Mouse (Mus musculus) limb, embryonic 14.5 days (tissue): ENCODE measurements around the gene Filip1l. TPM values are rescaled to one million over a fixed set of nuclear protein-coding genes. Genes with fewer than 3 reads are reported as not detected.

ENCODE experiments used
- ATAC-seq: fragments of 200-750 bp; cut with Nextera tagmentation; 2 replicates; pipeline ENCODE4 v1.8.0; 2017; ENCODE audit warnings: low read depth, moderate number of reproducible peaks, moderate TSS enrichment; ENCODE audit not compliant: low FRiP score
- DNase-seq: peaks from one replicate; pipeline ENCODE4 v3.0.0-alpha.2; 2015; ENCODE audit warnings: low spot score
- H3K27ac ChIP-seq: fragments of 300-500 bp; sonication (generic); replicated peaks from 2 replicates; pipeline ENCODE4 v1.5.1; 2014; ENCODE audit warnings: low read depth, mild to moderate bottlenecking, low read length, moderate library complexity, mixed read lengths
- H3K27me3 ChIP-seq: fragments of 300-500 bp; sonication (generic); 2 replicates; pipeline ENCODE4 v1.6.1; 2014; ENCODE audit warnings: low read length, mixed read lengths; ENCODE audit not compliant: control insufficient read depth, insufficient read depth
- H3K36me3 ChIP-seq: fragments of 300-500 bp; sonication (generic); 2 replicates; pipeline ENCODE4 v1.6.1; 2014; ENCODE audit warnings: mild to moderate bottlenecking, low read length, moderate library complexity, mixed read lengths; ENCODE audit not compliant: control insufficient read depth, insufficient read depth
- H3K4me1 ChIP-seq: fragments of 300-500 bp; sonication (generic); 2 replicates; pipeline ENCODE4 v1.6.1; 2014; ENCODE audit warnings: antibody characterized with exemption, low read length, mixed read lengths; ENCODE audit not compliant: control insufficient read depth, insufficient read depth
- H3K4me2 ChIP-seq: fragments of 300-500 bp; sonication (generic); replicated peaks from 2 replicates; pipeline ENCODE4 v1.6.1; 2014; ENCODE audit warnings: low read depth, mild to moderate bottlenecking, low read length, moderate library complexity; ENCODE audit not compliant: severe bottlenecking
- H3K4me3 ChIP-seq: fragments of 300-500 bp; sonication (generic); replicated peaks from 2 replicates; pipeline ENCODE4 v1.5.1; 2014; ENCODE audit warnings: low read length
- H3K9ac ChIP-seq: fragments of 300-500 bp; sonication (generic); 2 replicates; pipeline ENCODE4 v1.6.1; 2014; ENCODE audit warnings: mild to moderate bottlenecking, low read depth, low read length, moderate library complexity; ENCODE audit not compliant: severe bottlenecking
- H3K9me3 ChIP-seq: fragments of 300-500 bp; sonication (generic); 2 replicates; pipeline ENCODE4 v1.6.1; 2016; ENCODE audit warnings: low read length; ENCODE audit not compliant: control insufficient read depth
- POLR2A ChIP-seq: fragments of 200-500 bp; IDR thresholded peaks from 2 replicates; pipeline ENCODE4 v1.8.0; 2012; ENCODE audit warnings: inconsistent platforms, mild to moderate bottlenecking, moderate library complexity, borderline replicate concordance; ENCODE audit not compliant: insufficient read depth, insufficient read length; ENCODE audit errors: extremely low read depth
- WGBS: fragments of 180-500 bp; shearing (Covaris S2); extraction: QIAGEN DNeasy Blood & Tissue Kit; methylation state at CpG from one replicate; pipeline ENCODE4 v1.1.7; 2014; 5-methylcytosine and 5-hydroxymethylcytosine counted together
- polyA plus RNA-seq, 2 experiments: library from polyadenylated mRNA; depleted of rRNA in 1 of 2; stranded (reverse) in 1 of 2; unstranded in 1 of 2; fragments of >200 nt; fragmentation: Nextera tagmentation in 1 of 2; extraction: Ambion mirVana in 1 of 2; gene quantifications; 2 replicates each; pipeline versions ENCODE4 v1.2.1 to v1.2.3; 2012 to 2014

Gene Filip1l
- polyA plus RNA-seq, 2 experiments, result 30.3 to 43.9 TPM

- DNase-seq (no peak), ATAC-seq (no peak)
- Histone ChIP-seq H3K4me1 (peaks cover 15% of the 10 kb centered on the region; the same call in 1 of the 2 replicates), H3K36me3 (no peaks in the 10 kb centered on the region), H3K4me3 (no peak overlapping the region), H3K27me3 (no peaks in the 10 kb centered on the region), H3K9me3 (no peaks in the 10 kb centered on the region), H3K9ac (no peak overlapping the region), H3K27ac (no peak overlapping the region), H3K4me2 (no peak overlapping the region)
- no peak for TF ChIP-seq POLR2A
Observed at GRCm38 (mm10) chr16:57471071-57471470, 118.2 kb downstream of the Filip1l start.

DNA sequence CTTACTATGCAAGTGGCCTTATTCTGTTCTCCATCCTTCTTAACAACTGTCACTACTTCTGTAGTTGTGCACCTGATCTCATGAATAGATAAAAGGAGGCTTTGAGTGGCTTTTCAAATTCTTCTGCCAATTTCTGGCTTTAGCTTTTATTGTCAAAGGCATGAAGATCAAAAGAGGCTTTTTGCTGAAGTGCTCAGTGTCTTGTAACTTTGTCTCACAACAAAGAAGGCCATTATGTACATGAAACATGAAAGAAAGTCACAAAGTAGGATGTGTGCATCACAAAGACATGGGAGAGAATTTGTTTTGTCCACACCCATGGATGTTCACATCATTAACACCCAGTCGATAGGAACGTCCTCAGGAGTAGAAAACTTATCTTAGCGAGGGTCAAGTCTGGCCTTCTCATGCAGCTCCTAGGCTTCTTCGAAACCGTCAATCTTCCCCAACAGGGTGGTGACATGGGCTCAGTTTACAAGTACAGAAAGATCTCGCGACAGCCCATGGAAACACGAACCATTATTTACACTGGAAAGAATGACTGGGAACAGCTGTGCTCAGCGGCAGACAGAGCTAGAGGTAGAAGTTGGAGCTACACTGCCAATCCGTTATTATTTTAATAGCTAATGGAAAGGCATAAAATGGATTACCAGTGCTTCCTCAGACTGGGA lies 120.7 kb downstream of the Filip1l start:
- 29% methylated on average over 10 of the region's 10 CpGs for WGBS

GRCm38 (mm10) chr16:57478451-57478850 lies 125.6 kb downstream of the Filip1l start:
- ATAC-seq (peak; percentile 91), DNase-seq (peak; percentile 77)
- H3K4me1 ChIP-seq, result peaks cover 10% of the 10 kb centered on the region; the same call in 1 of the 2 replicates
- 72% methylated on average over 2 of the region's 2 CpGs for WGBS
- no peak overlapping the region for H3K4me3 ChIP-seq
- TF ChIP-seq POLR2A, result no peak
- no peak overlapping the region for H3K27ac ChIP-seq
- H3K27me3 ChIP-seq, result no peaks in the 10 kb centered on the region
- no peaks in the 10 kb centered on the region for H3K36me3 ChIP-seq
- no peak overlapping the region for H3K4me2 ChIP-seq
- no peaks in the 10 kb centered on the region for H3K9me3 ChIP-seq
- H3K9ac ChIP-seq, result no peak overlapping the region

More for the DNA sequence above, 120.7 kb downstream of the Filip1l start:
- peak; percentile 56; the same call in 1 of the 2 replicates for ATAC-seq
- no peaks in the 10 kb centered on the region for H3K36me3 ChIP-seq
- H3K27ac ChIP-seq, result no peak overlapping the region
- H3K4me3 ChIP-seq, result no peak overlapping the region
- H3K27me3 ChIP-seq, result no peaks in the 10 kb centered on the region
- TF ChIP-seq POLR2A, result no peak
- peaks cover 7% of the 10 kb centered on the region; the same call in 1 of the 2 replicates for H3K4me1 ChIP-seq
- no peaks in the 10 kb centered on the region for H3K9me3 ChIP-seq
- no peak overlapping the region for H3K9ac ChIP-seq
- no peak overlapping the region for H3K4me2 ChIP-seq
- DNase-seq, result peak; percentile 38

DNA sequence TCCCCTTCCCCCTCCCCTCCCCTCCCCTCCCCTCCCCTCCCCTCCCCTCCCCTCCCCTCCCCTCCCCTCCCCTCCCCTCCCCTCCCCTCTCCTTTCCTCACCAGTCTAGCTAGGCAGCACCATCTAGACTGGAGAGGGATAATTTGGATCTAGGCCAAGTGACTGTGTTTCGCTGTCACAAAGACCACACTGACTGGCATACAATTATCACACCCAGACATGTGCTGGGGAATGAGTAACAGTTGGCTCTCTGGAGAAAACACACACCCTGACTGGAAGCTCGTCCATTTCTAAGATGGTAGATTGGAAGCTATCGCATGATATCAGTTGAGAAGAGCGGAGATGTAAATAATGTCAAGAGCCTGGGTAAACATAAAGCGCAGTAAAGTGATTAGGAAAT lies 126.9 kb downstream of the Filip1l start:
- no peak for ATAC-seq
- H3K9ac ChIP-seq, result no peak overlapping the region
- 85% methylated on average over 5 of the region's 5 CpGs for WGBS
- peaks cover 16% of the 10 kb centered on the region for H3K4me1 ChIP-seq
- no peak overlapping the region for H3K4me3 ChIP-seq
- DNase-seq, result no peak
- no peak for TF ChIP-seq POLR2A
- no peaks in the 10 kb centered on the region for H3K36me3 ChIP-seq
- no peak overlapping the region for H3K27ac ChIP-seq
- no peaks in the 10 kb centered on the region for H3K27me3 ChIP-seq
- H3K9me3 ChIP-seq, result no peaks in the 10 kb centered on the region
- no peak overlapping the region for H3K4me2 ChIP-seq

DNA sequence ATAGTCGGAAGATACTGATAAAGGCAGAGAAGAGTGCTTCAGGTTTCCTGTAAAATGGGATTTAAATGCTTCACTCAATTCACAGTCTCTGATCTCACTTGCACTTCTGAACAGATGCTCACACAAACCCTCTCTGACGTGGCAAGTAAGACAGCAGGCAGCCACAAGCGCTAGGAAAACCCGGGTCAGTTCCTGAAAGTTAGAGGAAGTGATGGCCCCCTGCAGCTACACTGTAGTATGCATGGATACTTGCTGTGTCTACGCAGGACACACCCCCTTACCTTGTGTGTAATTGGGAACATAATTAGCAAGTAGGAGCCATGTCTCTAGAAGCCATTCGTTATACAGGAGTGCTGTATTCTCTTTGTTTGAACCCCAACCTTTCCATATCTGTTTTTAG lies 129.4 kb downstream of the Filip1l start:
- Histone ChIP-seq H3K36me3 (no peaks in the 10 kb centered on the region), H3K4me2 (no peak overlapping the region), H3K4me1 (peaks cover 22% of the 10 kb centered on the region), H3K9me3 (no peaks in the 10 kb centered on the region), H3K27me3 (no peaks in the 10 kb centered on the region), H3K4me3 (no peak overlapping the region), H3K27ac (no peak overlapping the region), H3K9ac (no peak overlapping the region)
- WGBS, result 48% methylated on average over 6 of the region's 6 CpGs
- ATAC-seq (no peak), DNase-seq (no peak)
- TF ChIP-seq POLR2A, result no peak
